Mouse (Mus musculus) heart, adult 11 months (tissue): ENCODE data around the gene Aspscr1.

Experiments
- DNase-seq: peaks from one replicate; pipeline ENCODE4 v3.0.0; 2022

The Aspscr1 gene

GRCm38 (mm10) chr11:120744121-120744701 lies 71.4 kb downstream of the Aspscr1 start:
- DNase-seq, result peak; percentile 76

GRCm38 (mm10) chr11:120747974-120748373 lies 75.2 kb downstream of the Aspscr1 start:
- peak; percentile 95 for DNase-seq

GRCm38 (mm10) chr11:120749430-120749829 lies 76.7 kb downstream of the Aspscr1 start:
- peak; percentile 94 for DNase-seq

DNA sequence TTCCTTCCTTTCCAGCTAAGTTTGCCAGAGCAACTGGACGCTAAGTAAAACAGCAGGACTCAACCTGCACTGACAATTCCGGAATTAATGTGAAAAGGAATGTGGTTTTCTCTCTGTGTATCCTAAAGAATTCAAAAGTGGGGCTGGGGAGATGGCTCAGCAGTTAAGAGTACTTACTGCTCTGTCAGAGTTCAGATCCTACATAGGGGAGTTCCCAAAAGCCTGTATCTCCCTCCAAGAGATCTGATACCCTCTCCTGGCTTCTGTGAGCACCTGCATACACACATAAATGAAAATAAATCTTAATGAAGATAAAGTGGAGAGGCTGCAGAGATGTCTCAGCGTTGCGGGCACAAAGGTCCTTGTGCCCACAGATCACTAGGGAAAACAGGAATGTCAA lies 78.8 kb downstream of the Aspscr1 start:
- DNase-seq, result peak; percentile 65
